Mouse (Mus musculus) cerebellum, adult 18-20 months (tissue): Measurements from ENCODE around the gene Aff3.
A peak's percentile ranks its signal among the peaks of the same experiment; 100 is the strongest.

Experiments used
- DNase-seq, 2 experiments: peaks; one replicate each; pipeline ENCODE4 v3.0.0; 2021

The Aff3 gene

GRCm38 (mm10) chr1:38259541-38260338 is 405.0 kb downstream of the Aff3 start:
- DNase-seq, result no peak

GRCm38 (mm10) chr1:38254426-38254825 is 410.3 kb downstream of the Aff3 start:
- no peak for DNase-seq

- peak; percentile 19 to 29 for DNase-seq
Observed at GRCm38 (mm10) chr1:38252766-38253079, 412.0 kb downstream of the Aff3 start.

GRCm38 (mm10) chr1:38252031-38252765 is 412.6 kb downstream of the Aff3 start:
- no peak for DNase-seq

- no peak for DNase-seq
Observed at GRCm38 (mm10) chr1:38251448-38251847, 413.3 kb downstream of the Aff3 start.

DNA sequence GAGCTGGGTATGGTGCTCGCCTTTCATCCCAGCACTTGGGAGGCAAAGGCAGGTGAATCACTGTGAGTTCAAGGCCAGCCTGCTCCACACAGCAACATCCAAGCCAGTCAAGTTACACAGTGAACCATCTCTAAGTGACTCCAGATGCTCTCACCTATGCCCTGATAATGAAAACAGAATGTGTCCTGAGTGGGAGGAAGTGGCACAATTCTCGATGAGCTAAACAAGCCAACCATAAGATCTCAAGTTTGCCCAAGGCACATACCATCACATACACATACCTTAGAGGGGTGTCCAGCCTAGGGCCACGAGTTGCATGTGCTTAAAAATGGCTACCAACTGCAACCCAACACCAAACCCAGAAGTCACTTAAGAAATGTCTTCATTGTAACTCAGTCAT is 414.5 kb downstream of the Aff3 start:
- DNase-seq, result no peak

- no peak for DNase-seq
Observed at GRCm38 (mm10) chr1:38249561-38249960, 415.2 kb downstream of the Aff3 start.

GRCm38 (mm10) chr1:38248027-38248426 is 416.7 kb downstream of the Aff3 start:
- no peak for DNase-seq

DNA sequence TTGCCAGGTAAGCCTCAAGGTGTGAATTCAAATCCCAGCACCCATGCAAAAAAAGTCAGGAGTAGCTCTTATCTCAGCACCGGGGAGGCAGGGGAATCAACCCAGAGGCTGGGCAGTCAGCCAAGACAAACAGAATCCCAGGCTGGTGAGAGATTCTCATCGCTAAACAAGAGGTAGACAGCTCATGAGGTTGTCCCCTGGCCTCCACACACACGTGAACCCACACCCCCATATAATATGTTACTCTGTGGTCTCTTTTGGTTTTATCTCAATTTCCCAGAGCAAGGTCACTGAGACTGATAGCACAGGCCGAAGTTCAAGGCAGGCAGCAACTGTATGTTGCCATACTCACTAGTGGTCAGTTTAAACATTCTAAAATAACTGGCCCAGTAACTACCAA is 422.2 kb downstream of the Aff3 start:
- DNase-seq, result no peak

GRCm38 (mm10) chr1:38241801-38242200 is 423.0 kb downstream of the Aff3 start:
- no peak for DNase-seq

GRCm38 (mm10) chr1:38241221-38241666 is 423.5 kb downstream of the Aff3 start:
- no peak for DNase-seq

DNA sequence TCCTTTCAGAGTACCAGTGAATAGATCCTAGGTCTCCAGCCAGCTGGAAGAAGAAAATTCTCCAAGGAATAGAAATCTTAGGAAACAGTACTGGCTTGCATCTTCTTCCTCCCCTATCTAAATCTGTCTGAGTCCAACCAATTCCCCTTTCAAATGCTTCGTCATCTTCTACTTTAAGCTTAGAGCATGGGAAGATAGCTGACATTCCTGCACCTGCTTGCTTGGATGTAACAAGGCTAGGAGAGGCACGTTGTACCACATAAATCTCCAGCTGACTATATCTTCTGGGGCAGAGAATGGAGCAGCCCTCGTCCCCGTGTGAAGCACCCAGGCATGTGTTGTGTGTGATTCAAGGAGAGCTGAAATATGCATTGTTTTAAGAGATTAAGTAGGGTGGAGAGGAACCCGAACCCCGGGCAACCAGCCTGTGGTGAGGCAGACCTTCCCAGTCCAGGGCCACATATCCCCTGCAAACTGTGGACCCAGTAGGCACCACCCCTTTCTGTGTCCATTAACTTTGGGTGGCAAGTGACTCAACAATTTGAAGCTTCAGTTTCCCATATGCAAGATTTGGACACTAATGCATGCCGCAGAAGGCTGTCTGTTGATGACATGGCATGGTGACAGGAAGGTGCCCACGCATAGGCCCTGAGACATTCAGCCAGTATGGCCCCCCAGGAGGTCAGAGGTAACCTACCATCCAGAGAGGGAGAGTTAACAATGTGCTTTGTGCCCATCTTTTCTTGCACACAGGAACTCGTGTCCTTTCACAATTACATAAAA is 424.1 kb downstream of the Aff3 start:
- no peak for DNase-seq

- DNase-seq, result no peak
Observed at GRCm38 (mm10) chr1:38239516-38239915, 425.2 kb downstream of the Aff3 start.

- no peak for DNase-seq
Observed at GRCm38 (mm10) chr1:38237831-38238230, 426.9 kb downstream of the Aff3 start.

DNA sequence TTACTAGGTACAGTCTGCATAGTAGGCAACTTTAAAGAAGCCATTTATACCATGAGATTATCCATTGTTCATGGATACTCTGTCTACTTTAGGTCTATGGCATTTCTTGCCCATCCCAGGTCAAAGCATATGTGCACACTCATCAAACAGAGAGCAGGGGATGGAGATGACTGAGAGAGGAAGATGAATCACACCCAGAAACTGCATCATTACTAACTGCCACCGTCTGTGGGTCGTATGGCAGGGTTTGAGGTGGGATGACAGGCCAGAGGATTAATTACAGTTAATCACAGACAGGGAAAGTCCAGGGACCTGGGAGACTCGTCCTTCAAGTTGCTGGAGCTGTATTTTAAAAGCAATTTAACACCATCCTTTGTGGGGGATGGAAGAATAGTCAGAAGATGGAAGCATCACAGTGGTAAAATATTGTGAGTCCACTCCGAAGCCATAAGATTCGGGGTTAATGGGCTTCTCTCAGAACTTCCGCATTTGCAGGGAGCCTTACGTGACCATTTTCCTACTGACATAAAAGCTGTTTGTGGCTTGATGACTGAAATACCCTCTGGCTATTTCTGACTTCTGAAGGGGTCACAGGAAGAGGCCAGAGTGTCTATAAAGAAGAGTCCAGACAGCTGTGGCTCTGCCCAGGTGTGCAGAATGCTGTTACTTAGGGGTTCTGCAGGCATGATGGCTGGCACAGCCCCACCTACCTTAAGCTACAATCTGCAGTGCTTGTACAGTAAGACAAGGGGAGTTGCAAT is 427.5 kb downstream of the Aff3 start:
- DNase-seq, result no peak

- DNase-seq, result no peak
Observed at GRCm38 (mm10) chr1:38233121-38233520, 431.6 kb downstream of the Aff3 start.

GRCm38 (mm10) chr1:38230041-38230440 is 434.7 kb downstream of the Aff3 start:
- no peak for DNase-seq

GRCm38 (mm10) chr1:38228806-38229205 is 435.9 kb downstream of the Aff3 start:
- no peak for DNase-seq

GRCm38 (mm10) chr1:38225166-38225565 is 439.6 kb downstream of the Aff3 start:
- DNase-seq, result no peak

- no peak for DNase-seq
Observed at GRCm38 (mm10) chr1:38222160-38222559, 442.6 kb downstream of the Aff3 start.

GRCm38 (mm10) chr1:38221431-38221830 is 443.3 kb downstream of the Aff3 start:
- DNase-seq, result no peak

- DNase-seq, result peak in 1 of 2 experiments; percentile 19
Observed at GRCm38 (mm10) chr1:38217912-38218795, 446.6 kb downstream of the Aff3 start.
